Mouse (Mus musculus): ENCODE measurements around the gene Ccdc167. TPM values are rescaled to one million over a fixed set of nuclear protein-coding genes. Genes with fewer than 3 reads are reported as not detected.

The Ccdc167 gene
- polyA plus RNA-seq, 1 experiment from 2014 or later, result 15.2 TPM

DNA sequence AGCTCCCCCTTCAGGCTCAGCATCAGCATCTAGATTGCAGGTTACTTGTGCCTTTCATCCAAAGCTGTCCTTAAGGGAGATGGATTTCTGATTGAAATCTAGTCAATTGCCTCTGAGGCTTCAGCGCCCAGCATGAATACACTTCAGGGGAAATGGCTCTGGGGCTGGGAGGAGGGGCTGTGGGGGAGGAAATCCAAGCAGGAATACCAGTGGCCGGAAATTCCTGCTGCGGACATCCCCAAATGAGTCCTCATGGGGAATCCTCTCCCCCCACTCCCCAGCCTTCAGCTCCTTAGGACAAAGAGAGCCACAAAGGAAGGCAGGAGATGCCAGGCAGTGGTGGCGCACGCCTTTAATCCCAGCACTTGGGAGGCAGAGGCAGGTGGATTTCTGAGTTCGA is 30.6 kb upstream of the Ccdc167 start:
- DNase-seq (ENCODE audit: low spot score) (no peak), ATAC-seq (replicated peaks; ENCODE audit: low FRiP score) (no peak)
- Histone ChIP-seq H3K27ac (ENCODE audit: low read depth, low read length) (no peak overlapping the region), H3K9ac (ENCODE audit: low read depth, low read length) (no peak overlapping the region), H3K4me3 (ENCODE audit: low read depth, low read length) (no peak overlapping the region), H3K9me3 (ENCODE audit: control insufficient read depth, low read length) (no peaks in the 10 kb centered on the region), H3K27me3 (replicated peaks; ENCODE audit: control insufficient read depth, insufficient read depth, low read length) (0 out of 2 replicates have a peak, but pooled peaks cover 4% of the 10 kb centered on the region), H3K4me1 (replicated peaks; ENCODE audit: control insufficient read depth, insufficient read depth, low read length) (no peaks in the 10 kb centered on the region), H3K36me3 (ENCODE audit: control insufficient read depth, insufficient read depth, low read length) (no peaks in the 10 kb centered on the region), H3K4me2 (no peak overlapping the region)
- WGBS, result 59% methylated on average over 6 of the region's 6 CpGs

DNA sequence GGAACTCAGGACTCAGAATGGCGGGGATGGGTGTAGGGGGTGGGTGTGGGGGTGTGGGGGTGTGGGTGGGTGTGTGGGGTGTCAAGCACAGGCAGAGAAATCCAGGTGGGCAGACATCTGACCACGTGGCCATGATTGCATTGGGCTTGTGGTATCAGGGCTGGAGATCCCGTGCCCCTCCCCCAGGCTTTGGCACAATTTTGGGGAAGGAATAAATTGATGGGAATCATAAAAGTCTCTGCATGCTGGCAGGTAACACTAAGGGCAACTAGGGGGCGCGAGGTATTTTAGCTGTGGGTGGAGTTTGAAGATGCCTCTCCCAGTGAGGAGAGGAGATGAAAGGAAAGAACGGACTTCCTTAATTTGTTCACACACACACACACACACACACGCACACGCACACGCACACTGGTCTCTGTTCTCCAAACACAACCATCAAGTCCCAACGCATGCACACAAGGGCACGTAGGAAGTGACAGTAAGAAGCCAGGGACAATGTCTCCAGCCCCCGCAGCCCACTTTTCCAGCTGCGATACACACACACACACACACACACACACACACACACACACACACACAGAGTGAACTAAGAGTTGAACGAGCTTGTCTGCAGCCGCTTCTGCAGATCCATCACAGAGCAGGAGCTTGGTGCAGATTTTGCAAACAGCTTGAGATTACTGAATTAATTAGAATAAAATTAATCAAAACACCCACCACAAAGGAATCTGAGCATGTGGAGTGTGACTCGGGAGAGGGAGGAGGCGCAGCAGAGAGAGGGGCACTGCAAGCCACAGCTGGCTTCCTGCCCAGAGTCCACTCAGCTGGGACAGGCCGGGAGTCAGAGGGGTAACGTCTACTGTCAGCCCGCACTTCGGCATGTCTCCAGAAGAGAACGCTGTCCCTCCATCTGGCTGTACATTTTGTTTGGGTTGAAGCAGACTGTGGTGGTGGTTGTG is 21.3 kb upstream of the Ccdc167 start:
- Histone ChIP-seq H3K4me1 (replicated peaks; ENCODE audit: control insufficient read depth, insufficient read depth, low read length) (no peaks in the 10 kb centered on the region), H3K36me3 (ENCODE audit: control insufficient read depth, insufficient read depth, low read length) (no peaks in the 10 kb centered on the region), H3K4me2 (no peak overlapping the region), H3K27me3 (replicated peaks; ENCODE audit: control insufficient read depth, insufficient read depth, low read length) (no peaks in the 10 kb centered on the region), H3K4me3 (ENCODE audit: low read depth, low read length) (no peak overlapping the region), H3K9ac (ENCODE audit: low read depth, low read length) (no peak overlapping the region), H3K27ac (ENCODE audit: low read depth, low read length) (no peak overlapping the region), H3K9me3 (ENCODE audit: control insufficient read depth, low read length) (no peaks in the 10 kb centered on the region)
- DNase-seq (ENCODE audit: low spot score) (peak; percentile 43), ATAC-seq (replicated peaks; ENCODE audit: low FRiP score) (0 out of 2 replicates have a peak, but pooled peaks have one; percentile 34)
- WGBS, result 52% methylated on average over 22 of the region's 22 CpGs

DNA sequence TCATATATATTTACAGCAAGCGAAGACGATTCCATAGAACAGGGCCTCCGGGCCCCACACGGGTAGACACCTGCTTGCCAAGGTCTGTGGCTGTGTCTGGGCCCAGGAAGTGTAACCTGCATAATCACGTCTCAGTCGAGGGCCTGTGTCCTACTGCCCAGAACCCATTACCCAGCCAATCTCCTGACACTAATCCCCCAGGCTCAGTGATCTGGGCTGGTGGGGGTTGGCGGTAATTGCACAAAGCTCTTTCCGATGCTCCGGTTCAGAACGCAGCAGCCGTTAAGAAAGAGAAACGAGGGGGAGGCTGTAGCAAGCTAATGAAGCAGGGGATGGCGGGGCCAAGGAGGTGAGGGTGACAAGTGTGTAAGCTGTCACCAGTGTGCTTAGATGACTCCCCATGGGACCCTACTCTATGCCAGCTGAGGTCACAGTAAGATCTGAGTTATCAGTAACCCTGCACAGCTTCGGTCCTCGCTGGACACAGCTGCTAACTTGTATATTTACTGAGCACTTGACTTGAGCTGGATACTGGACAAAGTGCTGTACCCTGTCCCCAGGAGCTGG is 19.7 kb upstream of the Ccdc167 start:
- Histone ChIP-seq H3K27me3 (replicated peaks; ENCODE audit: control insufficient read depth, insufficient read depth, low read length) (no peaks in the 10 kb centered on the region), H3K9me3 (ENCODE audit: control insufficient read depth, low read length) (no peaks in the 10 kb centered on the region), H3K4me2 (no peak overlapping the region), H3K4me1 (replicated peaks; ENCODE audit: control insufficient read depth, insufficient read depth, low read length) (peaks cover 6% of the 10 kb centered on the region; the same call in 1 of the 2 replicates), H3K4me3 (ENCODE audit: low read depth, low read length) (no peak overlapping the region), H3K27ac (ENCODE audit: low read depth, low read length) (no peak overlapping the region), H3K9ac (ENCODE audit: low read depth, low read length) (no peak overlapping the region), H3K36me3 (ENCODE audit: control insufficient read depth, insufficient read depth, low read length) (no peaks in the 10 kb centered on the region)
- WGBS, result 67% methylated on average over 15 of the region's 15 CpGs
- ATAC-seq (replicated peaks; ENCODE audit: low FRiP score) (no peak), DNase-seq (ENCODE audit: low spot score) (no peak)

DNA sequence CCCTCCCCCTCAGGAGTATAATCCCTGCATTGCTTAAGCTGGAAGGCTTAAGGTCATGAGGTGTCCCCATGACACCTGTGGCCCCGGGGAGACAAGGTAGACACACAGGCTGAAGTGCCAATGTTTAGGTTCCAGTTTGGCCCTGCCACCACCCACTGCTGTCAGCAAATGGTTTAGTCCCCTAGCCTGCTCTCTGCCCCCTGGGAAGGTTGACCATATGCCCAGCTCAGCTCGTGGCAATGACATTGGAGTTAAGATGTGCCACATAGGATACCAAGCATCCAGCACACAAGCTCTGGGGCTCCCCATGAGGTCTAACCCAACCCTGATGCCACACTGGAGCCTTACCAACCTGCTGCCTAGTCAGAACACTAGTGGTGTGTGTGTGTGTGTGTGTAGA is 15.7 kb upstream of the Ccdc167 start:
- H3K9ac ChIP-seq (ENCODE audit: low read depth, low read length), result no peak overlapping the region
- no peak for ATAC-seq (replicated peaks; ENCODE audit: low FRiP score)
- H3K27me3 ChIP-seq (replicated peaks; ENCODE audit: control insufficient read depth, insufficient read depth, low read length), result no peaks in the 10 kb centered on the region
- 74% methylated on average over 2 of the region's 2 CpGs for WGBS
- H3K4me2 ChIP-seq, result no peak overlapping the region
- no peaks in the 10 kb centered on the region for H3K36me3 ChIP-seq (ENCODE audit: control insufficient read depth, insufficient read depth, low read length)
- no peaks in the 10 kb centered on the region for H3K9me3 ChIP-seq (ENCODE audit: control insufficient read depth, low read length)
- H3K27ac ChIP-seq (ENCODE audit: low read depth, low read length), result no peak overlapping the region
- H3K4me3 ChIP-seq (ENCODE audit: low read depth, low read length), result no peak overlapping the region
- no peak for DNase-seq (ENCODE audit: low spot score)
- H3K4me1 ChIP-seq (replicated peaks; ENCODE audit: control insufficient read depth, insufficient read depth, low read length), result peaks cover 6% of the 10 kb centered on the region; the same call in 1 of the 2 replicates

DNA sequence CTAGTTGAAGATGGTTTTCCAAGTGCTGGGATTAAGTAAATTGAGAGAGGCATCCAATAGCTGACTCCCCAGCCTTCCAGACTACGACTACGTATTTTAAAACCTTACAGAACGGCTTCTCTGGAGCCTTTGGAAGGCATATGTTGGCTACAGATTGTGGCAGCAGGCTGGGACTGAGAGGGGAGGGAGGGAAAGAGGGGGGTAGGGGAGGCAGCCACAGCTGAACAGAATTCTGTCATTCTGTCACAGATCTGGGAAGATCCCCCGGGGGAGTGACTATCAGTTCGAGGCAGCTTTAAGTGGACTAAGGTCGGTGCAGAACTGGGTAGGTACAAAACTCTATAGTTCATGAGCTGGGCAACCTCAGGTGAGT is 15.1 kb upstream of the Ccdc167 start:
- Histone ChIP-seq H3K9ac (ENCODE audit: low read depth, low read length) (no peak overlapping the region; the same call in 1 of the 2 replicates), H3K27ac (ENCODE audit: low read depth, low read length) (no peak overlapping the region)

DNA sequence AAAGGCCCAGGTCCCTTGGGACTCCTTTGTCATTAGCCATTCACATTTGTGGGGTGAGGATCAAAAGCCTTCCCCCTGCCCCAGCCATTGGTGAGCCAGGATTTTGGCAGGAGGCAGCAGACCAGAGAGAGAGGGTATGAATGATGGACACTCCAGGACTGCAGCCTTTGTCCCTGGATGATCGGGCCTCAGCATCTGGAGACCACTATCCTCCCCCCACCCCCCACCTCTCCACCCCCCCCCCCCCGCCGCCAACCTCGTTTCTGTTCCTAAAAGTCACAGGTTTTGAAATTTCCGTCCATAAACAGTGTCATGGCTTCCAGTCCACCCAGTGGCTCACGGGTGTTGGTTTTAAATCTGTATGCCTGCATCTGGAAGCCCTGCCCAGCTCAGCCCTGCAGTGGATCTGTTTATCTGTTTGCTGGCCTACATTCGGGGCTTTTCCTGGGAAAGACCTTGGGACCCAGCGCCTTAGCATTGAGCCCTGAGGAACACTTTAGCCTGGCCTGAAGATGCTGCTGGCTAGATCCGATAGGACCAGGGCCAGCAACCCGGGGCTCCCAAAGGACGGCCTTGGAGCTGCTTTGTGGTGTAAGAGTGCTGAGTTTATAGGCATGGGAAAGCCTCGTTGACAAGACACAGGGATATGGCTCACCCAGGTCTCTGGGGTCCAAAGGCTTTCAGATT is 14.6 kb upstream of the Ccdc167 start:
- Histone ChIP-seq H3K36me3 (ENCODE audit: control insufficient read depth, insufficient read depth, low read length) (no peaks in the 10 kb centered on the region), H3K9me3 (ENCODE audit: control insufficient read depth, low read length) (no peaks in the 10 kb centered on the region), H3K4me2 (no peak overlapping the region), H3K27me3 (replicated peaks; ENCODE audit: control insufficient read depth, insufficient read depth, low read length) (no peaks in the 10 kb centered on the region), H3K9ac (ENCODE audit: low read depth, low read length) (no peak overlapping the region), H3K4me3 (ENCODE audit: low read depth, low read length) (no peak overlapping the region), H3K4me1 (replicated peaks; ENCODE audit: control insufficient read depth, insufficient read depth, low read length) (peaks cover 6% of the 10 kb centered on the region; the same call in 1 of the 2 replicates), H3K27ac (ENCODE audit: low read depth, low read length) (no peak overlapping the region)
- DNase-seq (ENCODE audit: low spot score) (no peak), ATAC-seq (replicated peaks; ENCODE audit: low FRiP score) (no peak)
- 58% methylated on average over 12 of the region's 12 CpGs for WGBS

More for the DNA sequence above, 15.1 kb upstream of the Ccdc167 start:
- no peaks in the 10 kb centered on the region for H3K27me3 ChIP-seq (replicated peaks; ENCODE audit: control insufficient read depth, insufficient read depth, low read length)
- no peak overlapping the region for H3K4me2 ChIP-seq
- no peak for ATAC-seq (replicated peaks; ENCODE audit: low FRiP score)
- no peak for DNase-seq (ENCODE audit: low spot score)
- no peaks in the 10 kb centered on the region for H3K36me3 ChIP-seq (ENCODE audit: control insufficient read depth, insufficient read depth, low read length)
- 43% methylated on average over 6 of the region's 6 CpGs for WGBS
- peaks cover 6% of the 10 kb centered on the region; the same call in 1 of the 2 replicates for H3K4me1 ChIP-seq (replicated peaks; ENCODE audit: control insufficient read depth, insufficient read depth, low read length)
- no peaks in the 10 kb centered on the region for H3K9me3 ChIP-seq (ENCODE audit: control insufficient read depth, low read length)
- H3K4me3 ChIP-seq (ENCODE audit: low read depth, low read length), result no peak overlapping the region

DNA sequence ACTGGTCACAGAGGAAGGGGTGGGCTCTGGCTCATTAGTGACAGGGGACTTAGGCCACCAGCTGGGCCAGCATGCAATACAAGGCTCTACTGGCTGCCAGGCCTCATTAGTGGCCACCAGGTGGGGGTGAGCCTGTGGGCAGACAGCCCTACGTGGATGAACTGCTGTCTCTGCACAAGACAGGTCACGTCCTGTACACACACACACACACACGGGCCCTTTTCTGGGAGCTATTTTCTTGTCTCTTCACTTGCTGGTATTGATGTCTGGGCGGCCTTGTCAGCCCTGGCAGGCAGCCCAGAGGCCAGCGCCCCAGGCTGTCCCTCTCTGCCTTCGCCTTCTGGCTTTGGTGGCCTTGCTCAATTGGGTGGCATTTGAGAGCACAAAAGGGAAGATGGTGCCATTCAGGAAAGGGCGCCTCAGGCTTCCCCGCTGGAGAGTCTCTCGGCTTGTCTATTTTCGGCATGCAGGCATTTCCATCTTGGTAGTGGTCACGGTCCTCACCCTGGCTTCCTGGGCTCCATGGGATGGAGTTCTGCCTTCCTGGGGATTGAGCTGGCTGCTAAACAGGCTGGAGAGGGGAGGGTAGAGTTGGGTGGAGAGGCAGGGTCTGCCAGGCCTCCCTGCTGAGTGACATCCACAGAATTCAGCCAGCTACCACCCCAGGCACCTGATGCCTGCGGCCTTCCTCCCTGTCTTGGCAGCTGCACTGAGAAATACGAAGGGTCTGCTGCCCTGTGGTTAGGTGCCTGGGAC is 13.8 kb upstream of the Ccdc167 start:
- no peak for DNase-seq (ENCODE audit: low spot score)
- WGBS, result 75% methylated on average over 13 of the region's 13 CpGs

DNA sequence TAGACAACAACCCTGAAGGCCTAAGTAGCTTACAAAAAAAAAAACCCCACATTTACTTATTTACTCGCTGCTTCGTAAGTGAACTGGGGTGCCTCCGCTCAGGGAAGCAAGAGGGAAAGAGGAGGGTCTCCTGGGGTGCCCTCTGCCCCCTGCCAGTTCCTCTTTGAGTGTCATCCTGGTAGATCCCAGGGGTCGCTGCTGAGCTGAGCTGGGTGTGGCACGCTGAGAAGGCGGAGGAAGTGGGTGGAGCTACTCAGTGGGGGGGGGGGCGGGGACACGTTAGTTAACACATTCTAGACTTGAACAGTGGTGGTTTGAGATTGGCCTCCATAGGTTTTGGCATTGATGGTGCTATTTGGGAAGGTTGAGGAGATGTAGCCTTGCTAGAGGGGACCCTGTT is 11.2 kb upstream of the Ccdc167 start:
- Histone ChIP-seq H3K4me1 (replicated peaks; ENCODE audit: control insufficient read depth, insufficient read depth, low read length) (peaks cover 6% of the 10 kb centered on the region; the same call in 1 of the 2 replicates), H3K36me3 (ENCODE audit: control insufficient read depth, insufficient read depth, low read length) (no peaks in the 10 kb centered on the region), H3K4me3 (ENCODE audit: low read depth, low read length) (no peak overlapping the region), H3K9me3 (ENCODE audit: control insufficient read depth, low read length) (no peaks in the 10 kb centered on the region), H3K9ac (ENCODE audit: low read depth, low read length) (no peak overlapping the region), H3K27me3 (replicated peaks; ENCODE audit: control insufficient read depth, insufficient read depth, low read length) (no peaks in the 10 kb centered on the region), H3K27ac (ENCODE audit: low read depth, low read length) (no peak overlapping the region), H3K4me2 (no peak overlapping the region)
- WGBS, result 34% methylated on average over 8 of the region's 8 CpGs
- DNase-seq (ENCODE audit: low spot score) (no peak), ATAC-seq (replicated peaks; ENCODE audit: low FRiP score) (no peak)

More for the DNA sequence above, 13.8 kb upstream of the Ccdc167 start:
- no peak overlapping the region for H3K4me3 ChIP-seq (ENCODE audit: low read depth, low read length)
- H3K4me1 ChIP-seq (replicated peaks; ENCODE audit: control insufficient read depth, insufficient read depth, low read length), result peaks cover 6% of the 10 kb centered on the region; the same call in 1 of the 2 replicates
- no peaks in the 10 kb centered on the region for H3K36me3 ChIP-seq (ENCODE audit: control insufficient read depth, insufficient read depth, low read length)
- no peak overlapping the region for H3K9ac ChIP-seq (ENCODE audit: low read depth, low read length)
- no peaks in the 10 kb centered on the region for H3K9me3 ChIP-seq (ENCODE audit: control insufficient read depth, low read length)
- H3K27ac ChIP-seq (ENCODE audit: low read depth, low read length), result no peak overlapping the region
- no peak overlapping the region for H3K4me2 ChIP-seq
- no peaks in the 10 kb centered on the region for H3K27me3 ChIP-seq (replicated peaks; ENCODE audit: control insufficient read depth, insufficient read depth, low read length)
- no peak for ATAC-seq (replicated peaks; ENCODE audit: low FRiP score)
